Mouse (Mus musculus) midbrain, postnatal 0 days (tissue): ENCODE data around the gene Akap5. TPM values are rescaled to one million over a fixed set of nuclear protein-coding genes. Genes with fewer than 3 reads are reported as not detected.

Source experiments
- ATAC-seq: fragments of 200-750 bp; cut with Nextera tagmentation; 2 replicates; pipeline ENCODE4 v1.8.0; 2017; ENCODE audit warnings: moderate number of reproducible peaks, mild to moderate bottlenecking, moderate TSS enrichment, moderate library complexity; ENCODE audit not compliant: low FRiP score
- DNase-seq: peaks from one replicate; pipeline ENCODE4 v3.0.0-alpha.2; 2015; ENCODE audit warnings: low spot score
- H3K27ac ChIP-seq: fragments of 300-500 bp; sonication (generic); 2 replicates; pipeline ENCODE4 v1.5.1; 2014; ENCODE audit warnings: low read depth, mild to moderate bottlenecking, low read length, mixed read lengths
- H3K27me3 ChIP-seq: fragments of 300-500 bp; sonication (generic); 2 replicates; pipeline ENCODE4 v1.6.1; 2014; ENCODE audit warnings: low read length, control low read depth, mixed read lengths; ENCODE audit not compliant: insufficient read depth
- H3K36me3 ChIP-seq: fragments of 300-500 bp; sonication (generic); 2 replicates; pipeline ENCODE4 v1.6.1; 2014; ENCODE audit warnings: low read length, control low read depth, mixed read lengths; ENCODE audit not compliant: insufficient read depth
- H3K4me1 ChIP-seq: fragments of 300-500 bp; sonication (generic); 2 replicates; pipeline ENCODE4 v1.6.1; 2014; ENCODE audit warnings: mild to moderate bottlenecking, control low read depth, antibody characterized with exemption, low read length, mixed read lengths; ENCODE audit not compliant: insufficient read depth
- H3K4me2 ChIP-seq: fragments of 300-500 bp; sonication (generic); 2 replicates; pipeline ENCODE4 v1.6.1; 2014; ENCODE audit warnings: low read depth, mild to moderate bottlenecking, low read length, mixed read lengths; ENCODE audit not compliant: poor library complexity, severe bottlenecking
- H3K4me3 ChIP-seq: fragments of 300-500 bp; sonication (generic); 2 replicates; pipeline ENCODE4 v1.5.1; 2014; ENCODE audit warnings: low read depth, mild to moderate bottlenecking, low read length, moderate library complexity
- H3K9ac ChIP-seq: fragments of 300-500 bp; sonication (generic); replicated peaks from 2 replicates; pipeline ENCODE4 v1.6.1; 2014; ENCODE audit warnings: mild to moderate bottlenecking, low read length, moderate library complexity, mixed read lengths; ENCODE audit not compliant: poor library complexity, severe bottlenecking
- H3K9me3 ChIP-seq: fragments of 300-500 bp; sonication (generic); 2 replicates; pipeline ENCODE4 v1.6.1; 2016; ENCODE audit warnings: low read length, control low read depth
- CTCF ChIP-seq: IDR thresholded peaks from 2 replicates; pipeline ENCODE4 v1.5.1; 2016; ENCODE audit warnings: antibody characterized with exemption, mild to moderate bottlenecking
- WGBS: fragments of 180-500 bp; shearing (Covaris S2); extraction: QIAGEN DNeasy Blood & Tissue Kit; methylation state at CpG from one replicate; pipeline ENCODE4 v1.1.7; 2014; 5-methylcytosine and 5-hydroxymethylcytosine counted together
- polyA plus RNA-seq: library from polyadenylated mRNA; unstranded; fragments of >200 nt; fragmentation: Nextera tagmentation; extraction: Ambion mirVana; gene quantifications from 2 replicates; pipeline ENCODE4 v1.2.1, GENCODE M21; 2015
- total RNA-seq: library from RNA; depleted of rRNA; stranded (reverse); fragments of >200 nt; gene quantifications from 2 replicates; pipeline ENCODE4 v1.2.3, GENCODE M21; 2014

The Akap5 gene
- total and polyA plus RNA-seq, 2 experiments from 2014 or later, result 10.7 to 17.2 TPM

GRCm38 (mm10) chr12:76311951-76312350 lies 12.7 kb upstream of the Akap5 start:
- Histone ChIP-seq H3K27ac (no peak overlapping the region), H3K4me3 (no peak overlapping the region), H3K4me1 (no peaks in the 10 kb centered on the region), H3K4me2 (no peak overlapping the region), H3K9me3 (no peaks in the 10 kb centered on the region), H3K36me3 (peaks cover 36% of the 10 kb centered on the region), H3K27me3 (no peaks in the 10 kb centered on the region), H3K9ac (no peak overlapping the region)
- no peak for DNase-seq
- TF ChIP-seq CTCF, result no peak
- WGBS, result 93% methylated on average over 8 of the region's 8 CpGs
- ATAC-seq, result no peak

GRCm38 (mm10) chr12:76318282-76319212 lies 6.1 kb upstream of the Akap5 start:
- Histone ChIP-seq H3K27ac (no peak overlapping the region), H3K9ac (no peak overlapping the region), H3K27me3 (no peaks in the 10 kb centered on the region), H3K4me2 (no peak overlapping the region), H3K9me3 (no peaks in the 10 kb centered on the region), H3K36me3 (peaks cover 21% of the 10 kb centered on the region; the same call in 1 of the 2 replicates), H3K4me1 (no peaks in the 10 kb centered on the region), H3K4me3 (no peak overlapping the region)
- ATAC-seq (no peak), DNase-seq (no peak)
- no peak for TF ChIP-seq CTCF
- 80% methylated on average over 9 of the region's 9 CpGs for WGBS

DNA sequence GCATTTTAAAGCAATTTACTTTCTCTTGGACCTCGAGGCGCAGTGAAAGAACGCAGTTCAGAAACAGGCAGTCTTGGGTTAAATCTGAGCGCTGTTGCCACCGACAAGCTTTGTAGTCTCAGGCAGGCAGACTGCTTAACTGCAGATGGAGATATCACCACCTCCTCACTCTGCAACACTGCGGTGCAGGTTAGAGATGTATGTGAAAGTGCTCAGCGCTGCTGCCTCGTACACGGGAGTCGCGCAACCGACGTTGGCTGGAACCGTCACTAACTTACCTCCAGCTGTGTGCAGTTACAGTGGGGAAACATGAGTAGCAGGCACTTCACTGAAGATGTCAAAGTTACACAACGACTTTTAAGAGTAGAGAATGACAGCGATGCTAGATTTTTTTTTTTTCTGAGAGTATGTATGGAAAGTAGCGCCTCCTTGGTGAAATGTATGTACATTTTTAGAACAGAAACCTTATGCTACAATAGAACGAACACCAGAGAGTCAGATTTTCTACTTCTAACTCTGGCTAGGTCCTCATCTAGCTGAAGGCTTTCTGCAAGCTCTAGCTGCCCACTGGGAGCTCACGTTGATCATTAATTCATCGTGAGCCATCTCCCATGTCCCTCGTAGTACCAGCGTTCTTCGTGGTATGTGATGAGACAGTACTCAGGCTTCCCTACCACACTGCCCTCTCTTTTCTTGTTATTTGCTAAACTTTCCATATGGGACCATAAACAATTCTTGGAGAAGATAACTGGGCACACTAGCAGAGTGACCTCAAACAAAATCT lies 1.9 kb downstream of the Akap5 start:
- Histone ChIP-seq H3K27me3 (no peaks in the 10 kb centered on the region), H3K9ac (no peak overlapping the region), H3K4me2 (0 out of 2 replicates have a peak overlapping the region, but pooled peaks have one; percentile 81), H3K36me3 (peaks cover 10% of the 10 kb centered on the region; the same call in 1 of the 2 replicates), H3K27ac (no peak overlapping the region), H3K4me3 (no peak overlapping the region), H3K9me3 (no peaks in the 10 kb centered on the region), H3K4me1 (no peaks in the 10 kb centered on the region)
- 89% methylated on average over 23 of the region's 23 CpGs for WGBS
- TF ChIP-seq CTCF, result no peak
- ATAC-seq, result no peak
- DNase-seq, result no peak

DNA sequence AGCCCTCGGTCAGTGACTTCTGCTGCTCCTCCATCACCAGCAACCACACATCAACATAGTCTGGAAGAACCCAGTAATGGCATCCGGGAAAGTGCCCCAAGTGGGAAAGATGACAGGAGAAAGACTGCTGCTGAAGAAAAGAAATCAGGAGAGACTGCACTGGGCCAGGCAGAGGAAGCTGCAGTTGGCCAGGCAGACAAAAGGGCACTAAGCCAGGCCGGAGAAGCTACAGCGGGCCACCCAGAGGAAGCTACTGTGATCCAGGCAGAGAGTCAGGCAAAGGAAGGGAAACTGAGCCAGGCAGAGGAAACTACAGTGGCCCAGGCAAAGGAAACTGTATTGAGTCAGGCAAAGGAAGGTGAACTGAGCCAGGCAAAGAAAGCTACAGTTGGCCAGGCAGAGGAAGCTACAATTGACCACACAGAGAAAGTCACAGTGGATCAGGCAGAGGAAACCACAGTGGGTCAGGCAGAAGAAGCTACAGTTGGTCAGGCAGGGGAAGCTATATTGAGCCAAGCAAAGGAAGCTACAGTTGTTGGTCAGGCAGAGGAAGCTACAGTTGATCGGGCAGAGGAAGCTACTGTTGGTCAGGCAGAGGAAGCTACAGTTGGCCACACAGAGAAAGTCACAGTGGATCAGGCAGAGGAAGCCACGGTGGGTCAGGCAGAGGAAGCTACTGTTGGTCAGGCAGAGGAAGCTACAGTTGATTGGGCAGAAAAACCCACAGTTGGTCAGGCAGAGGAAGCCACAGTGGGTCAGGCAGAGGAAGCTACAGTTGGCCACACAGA lies 4.1 kb downstream of the Akap5 start:
- DNase-seq (no peak), ATAC-seq (no peak)
- Histone ChIP-seq H3K27ac (no peak overlapping the region), H3K27me3 (no peaks in the 10 kb centered on the region), H3K4me3 (no peak overlapping the region), H3K9me3 (no peaks in the 10 kb centered on the region), H3K9ac (no peak overlapping the region), H3K36me3 (peaks cover 10% of the 10 kb centered on the region; the same call in 1 of the 2 replicates), H3K4me1 (no peaks in the 10 kb centered on the region), H3K4me2 (no peak overlapping the region)
- TF ChIP-seq CTCF, result no peak
- 87% methylated on average over 6 of the region's 6 CpGs for WGBS

DNA sequence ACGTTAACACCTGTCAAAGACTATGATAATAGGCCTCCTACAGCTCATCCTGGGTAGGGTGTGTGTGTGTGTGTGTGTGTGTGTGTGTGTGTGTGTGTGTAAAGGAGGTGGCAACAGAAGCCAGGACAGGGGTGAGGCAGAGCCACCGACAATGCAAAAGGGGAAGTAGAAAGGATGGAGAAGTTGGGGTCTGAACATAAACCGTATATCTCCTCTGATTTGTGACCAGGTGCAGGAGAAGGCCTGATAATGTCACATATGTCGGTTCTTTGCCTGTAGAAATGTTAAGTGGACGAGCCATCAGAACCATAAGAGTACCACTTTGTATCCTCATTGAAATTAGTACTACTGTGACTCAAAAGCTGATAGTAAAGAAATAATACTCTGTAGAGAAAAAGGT lies 9.0 kb downstream of the Akap5 start:
- TF ChIP-seq CTCF, result no peak
- 94% methylated on average over 5 of the region's 5 CpGs for WGBS
- ATAC-seq, result no peak

More for the DNA sequence above, 9.0 kb downstream of the Akap5 start:
- no peaks in the 10 kb centered on the region for H3K9me3 ChIP-seq
- no peak for DNase-seq
- no peak overlapping the region for H3K27ac ChIP-seq
- H3K27me3 ChIP-seq, result no peaks in the 10 kb centered on the region
- H3K4me1 ChIP-seq, result no peaks in the 10 kb centered on the region
- H3K36me3 ChIP-seq, result peaks cover 1% of the 10 kb centered on the region; the same call in 1 of the 2 replicates
- no peak overlapping the region for H3K4me3 ChIP-seq
- H3K4me2 ChIP-seq, result no peak overlapping the region
- no peak overlapping the region for H3K9ac ChIP-seq
